Mouse (Mus musculus) MEL (cell line): ENCODE measurements around the gene Rhobtb3. TPM values are rescaled to one million over a fixed set of nuclear protein-coding genes. Genes with fewer than 3 reads are reported as not detected.
A peak's percentile ranks its signal among the peaks of the same experiment; 100 is the strongest.

Experiments
- DNase-seq: peaks from one replicate; pipeline ENCODE4 v3.0.0; 2011; ENCODE audit warnings: low read depth, low spot score
- H3K27ac ChIP-seq: 2 replicates; pipeline ENCODE4 v1.5.1; 2012; ENCODE audit warnings: low read depth, mild to moderate bottlenecking, control low read depth, low read length, moderate library complexity; ENCODE audit not compliant: control insufficient read depth
- H3K27me3 ChIP-seq, 2 experiments: fragments of 150-350 bp in 1 of 2; sonication (generic) in 1 of 2; 2 replicates each; pipeline ENCODE4 v1.6.1; 2012; ENCODE audit warnings: low read length in 2 of 2, mild to moderate bottlenecking in 2 of 2, improper control_type of control experiment in 1 of 2, moderate library complexity in 1 of 2; ENCODE audit not compliant: insufficient read depth in 2 of 2, control insufficient read depth in 1 of 2
- H3K36me3 ChIP-seq, 2 experiments: 2 replicates each; pipeline ENCODE4 v1.6.1; 2012 to 2014; ENCODE audit warnings: low read length in 2 of 2, improper control_type of control experiment in 1 of 2, inconsistent platforms in 1 of 2, mild to moderate bottlenecking in 1 of 2; ENCODE audit not compliant: insufficient read depth in 2 of 2, control insufficient read depth in 1 of 2
- H3K4me1 ChIP-seq, 2 experiments: fragments of 150-350 bp in 1 of 2; sonication (generic) in 1 of 2; 2 replicates each; pipeline ENCODE4 v1.6.1; 2012; ENCODE audit warnings: low read length in 2 of 2, improper control_type of control experiment in 1 of 2, mild to moderate bottlenecking in 1 of 2; ENCODE audit not compliant: insufficient read depth in 2 of 2, control insufficient read depth in 1 of 2
- H3K4me3 ChIP-seq, 2 experiments: fragments of 150-350 bp in 1 of 2; sonication (generic) in 1 of 2; 2 replicates each; pipeline ENCODE4 v1.5.1; 2012; ENCODE audit warnings: low read depth in 2 of 2, low read length in 2 of 2, mild to moderate bottlenecking in 2 of 2, moderate library complexity in 2 of 2, control low read depth in 1 of 2, improper control_type of control experiment in 1 of 2; ENCODE audit not compliant: control insufficient read depth in 1 of 2, insufficient read depth in 1 of 2
- H3K79me2 ChIP-seq: 2 replicates; pipeline ENCODE4 v1.6.1; 2012; ENCODE audit warnings: mild to moderate bottlenecking, low read length, moderate library complexity; ENCODE audit not compliant: control insufficient read depth, poor library complexity, insufficient read depth
- H3K9ac ChIP-seq: 2 replicates; pipeline ENCODE4 v1.6.1; 2012; ENCODE audit warnings: low read depth, mild to moderate bottlenecking, control low read depth, low read length, moderate library complexity; ENCODE audit not compliant: control insufficient read depth, poor library complexity, severe bottlenecking
- H3K9me3 ChIP-seq: fragments of 150-350 bp; sonication (generic); replicated peaks from 2 replicates; pipeline ENCODE4 v1.6.1; 2012; ENCODE audit warnings: mild to moderate bottlenecking, low read length, improper control_type of control experiment, moderate library complexity; ENCODE audit not compliant: insufficient read depth
- CHD2 ChIP-seq: IDR thresholded peaks from 2 replicates; pipeline ENCODE4 v1.6.1; 2011; ENCODE audit warnings: low read length, improper control_type of control experiment
- CTCF ChIP-seq, 3 experiments: IDR thresholded peaks in 2 of 3; conservative IDR thresholded peaks in 1 of 3; 2 replicates each; pipeline ENCODE4 v1.5.1; 2011 to 2012; ENCODE audit warnings: low read length in 3 of 3, low read depth in 2 of 3, mild to moderate bottlenecking in 2 of 3, improper control_type of control experiment in 1 of 3, inconsistent platforms in 1 of 3, mixed read lengths in 1 of 3, moderate library complexity in 1 of 3; ENCODE audit not compliant: control insufficient read depth in 1 of 3, insufficient read depth in 1 of 3, poor library complexity in 1 of 3, severe bottlenecking in 1 of 3
- E2F4 ChIP-seq: IDR thresholded peaks from 2 replicates; pipeline ENCODE4 v1.6.1; 2011; ENCODE audit warnings: low read depth, low read length, improper control_type of control experiment, borderline replicate concordance
- GATA1 ChIP-seq: IDR thresholded peaks from 2 replicates; pipeline ENCODE4 v1.6.1; 2011; ENCODE audit warnings: low read depth, low read length, improper control_type of control experiment
- MAX ChIP-seq: IDR thresholded peaks from 2 replicates; pipeline ENCODE4 v1.6.1; 2011; ENCODE audit warnings: low read length, improper control_type of control experiment
- MYB ChIP-seq: IDR thresholded peaks from 2 replicates; pipeline ENCODE4 v1.6.1; 2011; ENCODE audit warnings: mild to moderate bottlenecking, low read depth, low read length, improper control_type of control experiment
- NELFE ChIP-seq: IDR thresholded peaks from 2 replicates; pipeline ENCODE4 v1.6.1; 2011; ENCODE audit warnings: low read depth, low read length, improper control_type of control experiment
- NRF1 ChIP-seq: IDR thresholded peaks from 2 replicates; pipeline ENCODE4 v1.6.1; 2014; ENCODE audit warnings: low read depth, mild to moderate bottlenecking, inconsistent platforms, low read length, improper control_type of control experiment, moderate library complexity; ENCODE audit not compliant: poor library complexity, insufficient read depth, severe bottlenecking
- POLR2AphosphoS2 ChIP-seq: IDR thresholded peaks from 2 replicates; pipeline ENCODE4 v1.6.1; 2011; ENCODE audit warnings: low read length, improper control_type of control experiment
- POLR2AphosphoS5 ChIP-seq: IDR thresholded peaks from 2 replicates; pipeline ENCODE4 v1.6.1; 2012; ENCODE audit warnings: low read depth, borderline replicate concordance, mild to moderate bottlenecking, inconsistent platforms, low read length, moderate library complexity, mixed read lengths
- RAD21 ChIP-seq: IDR thresholded peaks from 2 replicates; pipeline ENCODE4 v1.6.1; 2011; ENCODE audit warnings: mild to moderate bottlenecking, low read depth, low read length, improper control_type of control experiment
- SMC3 ChIP-seq: IDR thresholded peaks from 2 replicates; pipeline ENCODE4 v1.6.1; 2011; ENCODE audit warnings: low read depth, low read length, improper control_type of control experiment
- TBP ChIP-seq: IDR thresholded peaks from 2 replicates; pipeline ENCODE4 v1.8.0; 2011; ENCODE audit warnings: low read depth, low read length, improper control_type of control experiment
- USF1 ChIP-seq: IDR thresholded peaks from 2 replicates; pipeline ENCODE4 v1.6.1; 2014; ENCODE audit warnings: low read depth, mild to moderate bottlenecking, inconsistent platforms, low read length, improper control_type of control experiment, moderate library complexity
- ZC3H11A ChIP-seq: IDR thresholded peaks from 2 replicates; pipeline ENCODE4 v1.6.1; 2012; ENCODE audit warnings: low read depth, mild to moderate bottlenecking, inconsistent platforms, low read length, improper control_type of control experiment
- ZKSCAN1 ChIP-seq: IDR thresholded peaks from 2 replicates; pipeline ENCODE4 v1.6.1; 2012; ENCODE audit warnings: low read depth, mild to moderate bottlenecking, inconsistent platforms, low read length, improper control_type of control experiment, moderate library complexity
- ZNF384 ChIP-seq: IDR thresholded peaks from 2 replicates; pipeline ENCODE4 v1.6.1; 2012; ENCODE audit warnings: low read depth, mild to moderate bottlenecking, inconsistent platforms, low read length, improper control_type of control experiment
- polyA plus RNA-seq, 2 experiments: library from polyadenylated mRNA; stranded (reverse) in 1 of 2; unstranded in 1 of 2; fragments of >175 nt in 1 of 2; fragments of >200 nt in 1 of 2; gene quantifications; 2 replicates each; pipeline versions ENCODE4 v1.2.1 to v1.2.4; 2012; ENCODE audit warnings: low replicate concordance in 2 of 2, low read depth in 1 of 2; ENCODE audit not compliant: insufficient read length in 2 of 2, insufficient read depth in 1 of 2, missing spikeins in 1 of 2
- total RNA-seq: library from RNA; depleted of rRNA; stranded (reverse); fragments of 300-350 nt; gene quantifications from 2 replicates; pipeline ENCODE4 v1.2.3, GENCODE M21; 2012

Gene Rhobtb3
- total and polyA plus RNA-seq, 3 experiments: not detected

DNA sequence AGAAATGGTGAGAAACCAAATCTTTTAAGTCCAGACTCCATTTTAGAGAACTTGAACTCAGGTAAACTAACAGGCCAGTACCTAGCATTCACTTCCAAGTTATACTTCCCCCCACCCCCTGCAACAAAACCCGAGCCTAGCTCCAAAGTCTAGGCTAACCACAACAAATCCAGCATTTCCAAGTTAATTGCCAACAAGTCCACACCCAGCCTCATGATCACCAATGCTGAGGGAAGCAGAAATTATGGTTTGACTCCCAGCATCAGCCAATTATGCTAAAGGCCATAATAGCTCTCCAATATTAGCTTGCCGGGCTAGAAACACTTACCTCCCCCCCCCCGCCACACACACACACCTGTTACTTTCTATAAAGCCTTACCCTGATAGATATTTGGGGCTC, 64.0 kb downstream of the Rhobtb3 start:
- Histone ChIP-seq H3K27me3 (no peaks in the 10 kb centered on the region), H3K4me3 (no peak overlapping the region), H3K79me2 (no peaks in the 10 kb centered on the region), H3K36me3 (no peaks in the 10 kb centered on the region), H3K4me1 (no peaks in the 10 kb centered on the region)
- no peak for TF ChIP-seq NELFE
- no peak for TF ChIP-seq SMC3
- no peak for TF ChIP-seq ZKSCAN1
- no peak for TF ChIP-seq CHD2
- TF ChIP-seq ZNF384: no peak
- no peak for TF ChIP-seq TBP
- TF ChIP-seq MYB: no peak
- no peak for TF ChIP-seq RAD21
- TF ChIP-seq, all 39 proteins: peak for 0
- Histone ChIP-seq H3K9ac (no peak overlapping the region), H3K9me3 (no peaks in the 10 kb centered on the region), H3K27ac (no peak overlapping the region)
- DNase-seq: no peak

DNA sequence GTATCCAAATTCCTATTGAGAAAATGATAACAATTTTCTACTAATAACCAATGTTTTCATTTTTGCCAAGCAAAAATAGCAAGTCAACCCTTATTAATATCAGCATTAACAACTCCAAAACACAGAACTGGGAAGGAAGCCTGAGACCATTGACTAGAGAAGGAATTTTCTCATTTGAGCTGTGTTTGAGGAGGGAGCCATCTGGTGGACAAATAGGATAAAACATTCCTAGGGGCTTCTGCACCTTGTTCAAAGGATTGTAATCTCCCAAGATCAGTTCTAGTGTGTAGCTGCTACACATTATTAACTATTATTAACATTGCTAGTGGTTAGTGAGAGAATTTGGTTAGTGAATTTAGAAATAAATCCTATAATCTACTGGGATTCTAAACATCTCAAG, 65.8 kb downstream of the Rhobtb3 start:
- Histone ChIP-seq H3K79me2 (no peaks in the 10 kb centered on the region), H3K4me1 (no peaks in the 10 kb centered on the region), H3K9me3 (no peaks in the 10 kb centered on the region), H3K4me3 (no peak overlapping the region), H3K36me3 (no peaks in the 10 kb centered on the region; a peak in 1 of 4 replicates), H3K27ac (no peak overlapping the region), H3K27me3 (no peaks in the 10 kb centered on the region)
- DNase-seq: peak; percentile 74
- peak; percentile 93 for TF ChIP-seq SMC3
- TF ChIP-seq CTCF (IDR thresholded peaks at IDR 0.05 in 2 of 3, conservative IDR thresholded peaks at IDR 0.05 in 1 of 3; ENCODE audit: control insufficient read depth in 1 of 3, insufficient read depth in 1 of 3, low read depth in 2 of 3, low read length in 3 of 3, poor library complexity in 1 of 3, severe bottlenecking in 1 of 3): peak; percentile 28 to 84 (median 53); a peak in 5 of 6 replicates
- TF ChIP-seq RAD21: peak; percentile 90
- no peak for TF ChIP-seq E2F4
- no peak for TF ChIP-seq POLR2AphosphoS2
- no peak for TF ChIP-seq NELFE
- TF ChIP-seq POLR2AphosphoS5: no peak
- TF ChIP-seq USF1: no peak
- peak; percentile 95 for TF ChIP-seq ZC3H11A
- TF ChIP-seq MAX: no peak
- TF ChIP-seq NRF1: no peak
- 0 out of 2 replicates have a peak, but pooled peaks have one; percentile 11 for TF ChIP-seq GATA1
- TF ChIP-seq, all 39 proteins: peak for 5
- no peak overlapping the region for H3K9ac ChIP-seq
